Mouse (Mus musculus) MEL (cell line): ENCODE results near the gene Ppm1m.

Source experiments
- EP300 ChIP-seq, 2 experiments: IDR thresholded peaks; 2 replicates each; pipeline ENCODE4 v1.6.1; 2011; ENCODE audit warnings: improper control_type of control experiment in 2 of 2, low read length in 2 of 2, low read depth in 1 of 2, mild to moderate bottlenecking in 1 of 2
- ETS1 ChIP-seq: IDR thresholded peaks from 2 replicates; pipeline ENCODE4 v1.6.1; 2012; ENCODE audit warnings: low read depth, mild to moderate bottlenecking, inconsistent platforms, low read length, improper control_type of control experiment, moderate library complexity
- JUND ChIP-seq: IDR thresholded peaks from 2 replicates; pipeline ENCODE4 v1.6.1; 2011; ENCODE audit warnings: low read depth, mild to moderate bottlenecking, improper control_type of control experiment, low read length
- POLR2A ChIP-seq, 2 experiments: IDR thresholded peaks; 2 replicates each; pipeline ENCODE4 v1.6.1; 2011 to 2012; ENCODE audit warnings: low read length in 2 of 2, mild to moderate bottlenecking in 2 of 2, control low read depth in 1 of 2, improper control_type of control experiment in 1 of 2, low read depth in 1 of 2, moderate library complexity in 1 of 2; ENCODE audit not compliant: control insufficient read depth in 1 of 2, insufficient read depth in 1 of 2, poor library complexity in 1 of 2
- RAD21 ChIP-seq: IDR thresholded peaks from 2 replicates; pipeline ENCODE4 v1.6.1; 2011; ENCODE audit warnings: mild to moderate bottlenecking, low read depth, low read length, improper control_type of control experiment
- USF1 ChIP-seq: IDR thresholded peaks from 2 replicates; pipeline ENCODE4 v1.6.1; 2014; ENCODE audit warnings: low read depth, mild to moderate bottlenecking, inconsistent platforms, low read length, improper control_type of control experiment, moderate library complexity

GRCm38 (mm10) chr9:106226151-106226682 lies 26.7 kb upstream of the Ppm1m start:
- TF ChIP-seq POLR2A (IDR thresholded peaks at IDR 0.05; ENCODE audit: control insufficient read depth in 1 of 2, insufficient read depth in 1 of 2, low read depth in 1 of 2, low read length in 2 of 2, poor library complexity in 1 of 2) (no peak), JUND (no peak), ETS1 (no peak), EP300 (IDR thresholded peaks at IDR 0.05; ENCODE audit: low read depth in 1 of 2, low read length in 2 of 2) (no peak), RAD21 (no peak), USF1 (no peak)
